Mouse (Mus musculus): ENCODE measurements at regions not wholly inside any gene's neighbourhood (a gene's known extent, or its start where the extent isn't known, plus 50 kb on each side); places are given as distances from the start of the nearest gene placed in this dataset.
A peak's percentile ranks its signal among the peaks of the same experiment; 100 is the strongest.

- no peak for ATAC-seq (replicated peaks; ENCODE audit: low read depth, poor library complexity, severe bottlenecking)
These were observed 309.1 kb upstream of the Brinp3 start for GRCm38 (mm10) chr1:146185444-146185843.

- no peak for ATAC-seq (replicated peaks; ENCODE audit: low read depth, poor library complexity, severe bottlenecking)
These were observed 282.9 kb upstream of the Brinp3 start for GRCm38 (mm10) chr1:146211646-146212045.

- ATAC-seq (replicated peaks; ENCODE audit: low read depth, poor library complexity, severe bottlenecking), result peak; percentile 58
These were observed 262.8 kb upstream of the Brinp3 start for GRCm38 (mm10) chr1:146231487-146232466.

- ATAC-seq (replicated peaks; ENCODE audit: low read depth, poor library complexity, severe bottlenecking), result no peak
These were observed 234.2 kb upstream of the Brinp3 start for GRCm38 (mm10) chr1:146260400-146260799.

GRCm38 (mm10) chr1:146299031-146299430 is 195.5 kb upstream of the Brinp3 start:
- no peak for ATAC-seq (replicated peaks; ENCODE audit: low read depth, poor library complexity, severe bottlenecking)

- no peak for ATAC-seq (replicated peaks; ENCODE audit: low read depth, poor library complexity, severe bottlenecking)
These were observed 182.0 kb upstream of the Brinp3 start for GRCm38 (mm10) chr1:146312547-146312946.

- no peak for ATAC-seq (replicated peaks; ENCODE audit: low read depth, poor library complexity, severe bottlenecking)
These were observed 178.1 kb upstream of the Brinp3 start for GRCm38 (mm10) chr1:146316172-146317158.

GRCm38 (mm10) chr1:146322026-146322425 is 172.5 kb upstream of the Brinp3 start:
- no peak for ATAC-seq (replicated peaks; ENCODE audit: low read depth, poor library complexity, severe bottlenecking)

- no peak for ATAC-seq (replicated peaks; ENCODE audit: low read depth, poor library complexity, severe bottlenecking)
These were observed 171.7 kb upstream of the Brinp3 start for GRCm38 (mm10) chr1:146322862-146323261.

GRCm38 (mm10) chr1:146337049-146337448 is 157.5 kb upstream of the Brinp3 start:
- no peak for ATAC-seq (replicated peaks; ENCODE audit: low read depth, poor library complexity, severe bottlenecking)

GRCm38 (mm10) chr1:146356964-146357363 is 137.6 kb upstream of the Brinp3 start:
- ATAC-seq (replicated peaks; ENCODE audit: low read depth, poor library complexity, severe bottlenecking), result no peak

GRCm38 (mm10) chr1:146358301-146358700 is 136.3 kb upstream of the Brinp3 start:
- ATAC-seq (replicated peaks; ENCODE audit: low read depth, poor library complexity, severe bottlenecking), result no peak

GRCm38 (mm10) chr1:146359632-146360031 is 134.9 kb upstream of the Brinp3 start:
- ATAC-seq (replicated peaks; ENCODE audit: low read depth, poor library complexity, severe bottlenecking), result no peak

- no peak for ATAC-seq (replicated peaks; ENCODE audit: low read depth, poor library complexity, severe bottlenecking)
These were observed 134.4 kb upstream of the Brinp3 start for GRCm38 (mm10) chr1:146360124-146360523.

- no peak for ATAC-seq (replicated peaks; ENCODE audit: low read depth, poor library complexity, severe bottlenecking)
These were observed 130.8 kb upstream of the Brinp3 start for GRCm38 (mm10) chr1:146363777-146364176.

Measured in common myeloid progenitor, adult 5-6 weeks (primary cell).